Mouse (Mus musculus) yolk sac, embryonic 10.5 days (tissue): ENCODE measurements around the gene Bmp4.
A peak's percentile ranks its signal among the peaks of the same experiment; 100 is the strongest.

Experiments
- DNase-seq: peaks from one replicate; pipeline ENCODE4 v3.0.0-alpha.2; 2017; ENCODE audit warnings: low spot score

Gene Bmp4

GRCm38 (mm10) chr14:46390249-46390775 is at the start of gene Bmp4:
Gene Bmp4 (minus strand): TSS chr14:46390669.
- DNase-seq: peak; percentile 85

GRCm38 (mm10) chr14:46439461-46440048 is 49.1 kb upstream of the Bmp4 start:
- DNase-seq: no peak

- DNase-seq: peak; percentile 70
Measured at GRCm38 (mm10) chr14:46436471-46437090, 46.1 kb upstream of the Bmp4 start.

- no peak for DNase-seq
Measured at GRCm38 (mm10) chr14:46430231-46430630, 39.8 kb upstream of the Bmp4 start.

- no peak for DNase-seq
Measured at GRCm38 (mm10) chr14:46427251-46427650, 36.8 kb upstream of the Bmp4 start.

GRCm38 (mm10) chr14:46421823-46422222 is 31.4 kb upstream of the Bmp4 start:
- DNase-seq: no peak

GRCm38 (mm10) chr14:46419269-46419668 is 28.8 kb upstream of the Bmp4 start:
- DNase-seq: peak; percentile 51

- DNase-seq: peak; percentile 19
Measured at GRCm38 (mm10) chr14:46418371-46419097, 28.1 kb upstream of the Bmp4 start.

GRCm38 (mm10) chr14:46412497-46413000 is 22.1 kb upstream of the Bmp4 start:
- DNase-seq: peak; percentile 29

GRCm38 (mm10) chr14:46410557-46411120 is 20.2 kb upstream of the Bmp4 start:
- DNase-seq: no peak

GRCm38 (mm10) chr14:46409016-46409415 is 18.5 kb upstream of the Bmp4 start:
- no peak for DNase-seq

- DNase-seq: no peak
Measured at GRCm38 (mm10) chr14:46408319-46408718, 17.9 kb upstream of the Bmp4 start.

- DNase-seq: no peak
Measured at GRCm38 (mm10) chr14:46399925-46400324, 9.5 kb upstream of the Bmp4 start.

- no peak for DNase-seq
Measured at GRCm38 (mm10) chr14:46398091-46398695, 7.7 kb upstream of the Bmp4 start.

GRCm38 (mm10) chr14:46391621-46392170 is 1.2 kb upstream of the Bmp4 start:
- peak; percentile 17 for DNase-seq

GRCm38 (mm10) chr14:46389438-46390248 is 826 bp downstream of the Bmp4 start:
- DNase-seq: no peak

- DNase-seq: peak; percentile 62
Measured at GRCm38 (mm10) chr14:46388636-46389035, 1.8 kb downstream of the Bmp4 start.

- DNase-seq: peak; percentile 67
Measured at GRCm38 (mm10) chr14:46387821-46388481, 2.5 kb downstream of the Bmp4 start.

- peak; percentile 91 for DNase-seq
Measured at GRCm38 (mm10) chr14:46387357-46387671, 3.2 kb downstream of the Bmp4 start.
